Mouse (Mus musculus) leukemia stem cell, adult 10-12 weeks (primary cell): ENCODE data around the gene Fam221a. TPM values are rescaled to one million over a fixed set of nuclear protein-coding genes. Genes with fewer than 3 reads are reported as not detected.

Source experiments
- polyA plus RNA-seq: library from polyadenylated mRNA; stranded (reverse); fragments of >175 nt; gene quantifications from 2 replicates; pipeline ENCODE4 v1.2.3, GENCODE M21; 2012; ENCODE audit warnings: low replicate concordance

The Fam221a gene
- polyA plus RNA-seq: 0.23 TPM in 1 of 2 replicates, not detected in the other

DNA sequence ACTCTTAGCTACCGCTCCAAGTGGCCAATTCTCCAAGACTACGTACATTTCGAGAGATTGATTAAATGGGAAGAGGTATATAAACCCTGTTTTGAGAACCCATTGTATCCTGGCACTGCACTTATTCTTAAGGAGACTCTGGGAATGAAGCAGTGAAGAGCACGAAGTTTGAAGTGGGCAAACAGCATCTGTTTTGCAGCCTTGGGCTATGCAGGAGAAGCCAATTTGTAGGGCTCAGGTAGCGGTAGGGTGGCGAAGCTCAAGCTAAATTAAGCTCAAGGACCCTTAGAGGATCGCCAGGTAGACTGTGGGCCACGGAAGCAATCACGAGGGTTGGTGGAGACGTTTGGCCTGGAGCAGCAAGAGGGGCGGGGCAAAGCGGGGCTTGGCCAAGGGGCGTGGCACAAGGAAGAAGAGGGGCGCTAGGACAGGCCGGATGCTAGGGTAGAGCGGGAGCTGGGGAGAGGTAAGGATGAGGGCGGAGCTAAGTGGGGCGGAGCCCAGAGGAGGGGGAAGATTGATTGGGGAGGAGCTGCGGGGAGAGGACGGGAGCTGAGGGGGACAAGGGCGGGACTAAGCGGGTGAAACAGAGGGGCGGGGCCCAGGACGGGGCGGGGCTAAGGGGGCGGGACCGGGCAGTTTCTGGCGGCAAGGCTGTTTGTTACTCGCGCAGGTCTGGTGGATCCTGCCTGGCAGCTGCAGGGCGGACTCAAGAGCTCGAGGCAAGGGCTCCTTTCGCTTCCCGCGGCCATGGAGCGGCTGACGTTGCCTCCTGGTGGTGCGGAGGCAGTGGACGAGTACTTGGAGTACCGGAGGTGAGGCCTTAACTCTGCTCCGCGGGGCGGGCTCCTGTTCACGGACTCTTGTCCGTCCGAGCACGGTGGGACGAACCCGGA, at the start of gene Fam221a:
Gene Fam221a (plus strand): TSS at position 581 of the 896 bp plus-strand sequence.

DNA sequence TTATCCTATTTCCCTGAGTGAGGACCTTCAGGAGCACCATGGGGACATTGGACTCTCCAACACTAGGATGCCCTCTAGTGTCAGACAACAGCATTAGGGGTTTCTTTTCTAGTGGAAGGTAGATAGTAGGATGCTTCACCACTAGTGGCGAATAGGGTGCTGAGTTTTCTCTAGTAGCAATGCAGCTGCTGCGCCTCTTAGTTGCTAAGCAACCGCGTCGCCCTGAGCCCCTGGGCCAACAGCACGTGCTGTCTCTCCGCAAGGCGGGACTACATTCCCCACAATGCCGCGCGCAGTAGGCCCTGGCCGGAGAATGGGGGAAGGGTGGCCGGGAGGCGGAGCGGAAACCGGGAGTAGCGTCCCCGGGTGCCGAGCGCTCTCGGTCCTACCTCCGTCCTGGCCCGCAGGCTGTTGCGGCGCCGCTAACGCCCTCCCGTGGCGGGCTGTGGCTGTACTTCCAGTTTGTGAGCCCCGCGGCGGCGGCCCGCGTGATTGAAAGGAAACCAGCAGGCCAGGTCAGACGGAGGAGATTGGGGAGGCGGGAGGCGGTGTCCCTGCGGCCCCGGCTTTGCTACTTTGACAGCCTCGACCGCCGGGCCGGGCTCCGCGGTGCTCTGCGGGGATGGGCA, 48.5 kb upstream of the Fam221a start, which contains the start of gene Ccdc126:
Gene Ccdc126 (plus strand): TSS at position 309 of the 629 bp plus-strand sequence.

DNA sequence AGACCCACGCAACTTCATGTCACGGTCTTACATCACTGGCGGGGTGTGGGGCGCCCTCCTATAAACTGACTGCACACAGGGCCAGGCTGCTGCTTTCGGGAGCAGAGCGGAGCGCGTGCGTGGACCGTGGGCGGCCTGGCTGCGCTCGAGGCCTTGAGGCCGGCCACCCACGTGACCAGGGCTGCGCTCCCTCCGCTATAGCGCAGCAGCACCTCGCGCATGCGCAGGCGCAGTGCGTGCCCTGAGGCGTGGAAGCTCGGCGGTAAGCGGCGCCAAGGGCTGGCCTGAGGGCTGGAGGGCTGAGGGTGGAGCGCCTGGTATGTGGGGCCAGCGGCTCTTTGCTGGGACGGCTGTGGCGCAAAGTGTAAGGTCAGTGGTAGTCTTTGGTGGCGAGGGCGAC, 27.8 kb downstream of the Fam221a start, which contains the start of gene Stk31:
Gene Stk31 (plus strand): TSS at position 289 of the 400 bp plus-strand sequence.

Other genes with a start within 250 kb of the Fam221a start
- gene Igf2bp3, start 152.8 kb upstream of the Fam221a start, polyA plus RNA-seq: not detected in 2 replicates
- 6.6 and 14.3 TPM in 2 replicates for gene Tra2a, start 103.7 kb upstream of the Fam221a start, polyA plus RNA-seq
- 1.0 and 1.1 TPM in 2 replicates for gene Ccdc126, start 48.5 kb upstream of the Fam221a start, polyA plus RNA-seq
- not detected in 2 replicates for gene Stk31, start 27.9 kb downstream of the Fam221a start, polyA plus RNA-seq